Mouse (Mus musculus) gastrocnemius, adult 2 months (tissue): ENCODE measurements at regions not wholly inside any gene's neighbourhood (a gene's known extent, or its start where the extent isn't known, plus 50 kb on each side); places are given as distances from the start of the nearest gene placed in this dataset.

Experiments used
- DNase-seq: peaks from one replicate; pipeline ENCODE4 v3.0.0; 2022
- H3K27ac ChIP-seq: fragments of 200-600 bp; 2 replicates; pipeline ENCODE4 v1.8.1; 2022; ENCODE audit warnings: mild to moderate bottlenecking
- H3K4me3 ChIP-seq: fragments of 200-600 bp; 2 replicates; pipeline ENCODE4 v1.8.1; 2022; ENCODE audit warnings: mild to moderate bottlenecking, moderate library complexity
- CTCF ChIP-seq: fragments of 200-600 bp; IDR thresholded peaks from 2 replicates; pipeline ENCODE4 v1.8.1; 2022; ENCODE audit warnings: antibody characterized with exemption, mild to moderate bottlenecking, moderate library complexity
- intact Hi-C: fragments of 180-260 bp; cut with DNase I; formaldehyde crosslinking; loops from one replicate; pipeline ENCODE4 v1.15.1; 2025

- no peak overlapping the region for H3K4me3 ChIP-seq
- intact Hi-C loops, result no loop called here
- no peak overlapping the region for H3K27ac ChIP-seq
- no peak for DNase-seq
- TF ChIP-seq CTCF, result no peak
Observed at GRCm38 (mm10) chr2:148107607-148108115, 60.9 kb upstream of the Foxa2 start.

- H3K4me3 ChIP-seq, result no peak overlapping the region
- peak; percentile 53 for TF ChIP-seq CTCF
- intact Hi-C loops, result no loop called here
- no peak for DNase-seq
- no peak overlapping the region for H3K27ac ChIP-seq
Observed at GRCm38 (mm10) chr2:148110149-148110548, 63.4 kb upstream of the Foxa2 start.

GRCm38 (mm10) chr2:148111889-148112288 is 65.1 kb upstream of the Foxa2 start:
- Histone ChIP-seq H3K27ac (no peak overlapping the region), H3K4me3 (no peak overlapping the region)
- no peak for DNase-seq
- TF ChIP-seq CTCF, result peak; percentile 28; the same call in 1 of the 2 replicates
- intact Hi-C loops, result no loop called here

GRCm38 (mm10) chr2:148113184-148113583 is 66.4 kb upstream of the Foxa2 start:
- Histone ChIP-seq H3K27ac (no peak overlapping the region), H3K4me3 (no peak overlapping the region)
- intact Hi-C loops, result no loop called here
- no peak for DNase-seq
- no peak for TF ChIP-seq CTCF

- Histone ChIP-seq H3K4me3 (no peak overlapping the region), H3K27ac (no peak overlapping the region)
- intact Hi-C loops, result no loop called here
- no peak for DNase-seq
- TF ChIP-seq CTCF, result no peak
Observed at GRCm38 (mm10) chr2:148114600-148114999, 67.8 kb upstream of the Foxa2 start.

GRCm38 (mm10) chr2:148116033-148116790 is 69.4 kb upstream of the Foxa2 start:
- H3K27ac ChIP-seq, result no peak overlapping the region
- intact Hi-C loops, result no loop called here
- no peak for TF ChIP-seq CTCF
- no peak for DNase-seq
- no peak overlapping the region for H3K4me3 ChIP-seq

DNA sequence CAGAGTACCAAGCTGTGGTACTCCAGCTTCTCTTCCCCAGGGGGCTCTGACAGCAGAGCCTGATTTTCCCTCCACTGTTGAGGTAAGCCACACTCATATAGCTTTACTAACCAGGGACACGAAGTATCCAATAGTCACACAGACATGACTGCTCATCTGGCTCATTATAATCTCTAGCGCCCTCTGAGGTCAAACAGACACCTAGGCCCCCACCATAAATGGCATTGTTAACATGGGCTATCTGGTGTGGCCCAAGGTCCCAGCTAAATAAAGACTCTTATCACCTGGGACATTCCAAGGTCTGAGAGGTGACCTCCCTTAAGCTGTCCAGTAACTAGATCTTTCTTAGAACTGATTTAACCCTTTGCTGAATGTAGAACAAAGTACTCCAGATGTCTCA is 70.7 kb upstream of the Foxa2 start:
- H3K27ac ChIP-seq, result no peak overlapping the region

DNA sequence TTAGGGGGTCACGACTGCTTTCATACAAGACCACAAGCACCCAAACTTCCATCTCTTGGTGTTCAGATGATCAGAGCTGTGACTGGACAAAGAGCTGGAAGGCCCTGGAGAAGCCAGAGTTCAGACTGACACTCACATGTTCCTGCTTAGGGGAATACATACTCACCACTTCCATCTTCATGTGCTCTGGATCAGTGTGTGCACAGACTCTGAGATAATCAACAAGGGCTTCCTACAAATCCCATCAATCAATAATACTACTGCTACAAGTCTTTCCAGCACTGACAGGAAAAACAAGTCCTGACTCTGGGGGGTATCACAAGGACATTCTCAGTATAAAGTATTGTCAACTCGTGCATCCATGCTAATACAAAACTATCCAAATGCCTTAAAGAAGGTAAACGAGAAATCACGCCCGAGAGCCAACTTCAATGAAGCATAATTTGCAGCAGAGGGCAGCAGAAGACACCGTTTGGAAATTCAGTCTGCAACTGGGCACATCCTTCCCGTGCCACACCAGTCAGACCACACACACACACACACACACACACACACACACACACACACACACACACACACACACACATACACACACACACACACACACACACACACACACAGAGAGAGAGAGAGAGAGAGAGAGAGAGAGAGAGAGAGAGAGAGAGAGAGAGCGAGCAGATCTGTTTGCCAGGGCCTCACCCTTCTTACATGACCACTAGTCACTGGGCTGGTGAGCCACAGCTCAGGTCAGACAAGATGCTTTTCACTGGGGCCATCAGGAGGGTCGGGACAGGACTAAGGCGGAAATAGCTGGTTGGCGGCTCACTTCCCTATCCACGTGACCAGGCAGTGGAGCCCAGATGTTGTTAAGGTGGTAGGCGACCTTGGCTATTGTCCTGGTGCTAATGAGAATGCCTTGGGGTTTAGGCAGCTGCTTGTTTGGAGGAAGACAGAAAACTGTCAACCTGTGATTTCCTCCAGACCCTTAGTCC is 75.4 kb upstream of the Foxa2 start:
- peak; percentile 41 for DNase-seq
- intact Hi-C loops, result loop anchor here (1.0 to 5.0 kb wide), 4 partner anchors 285 to 530 kb away; partner anchors contain the start of gene Thbd
- TF ChIP-seq CTCF, result peak; percentile 66
- no peak overlapping the region for H3K4me3 ChIP-seq
- H3K27ac ChIP-seq, result peak overlapping the region; percentile 54; the same call in 1 of the 2 replicates

More for the DNA sequence above, 70.7 kb upstream of the Foxa2 start:
- H3K4me3 ChIP-seq, result no peak overlapping the region
- no peak for DNase-seq
- intact Hi-C loops, result no loop called here
- no peak for TF ChIP-seq CTCF

GRCm38 (mm10) chr2:148123780-148124179 is 77.0 kb upstream of the Foxa2 start:
- H3K4me3 ChIP-seq, result no peak overlapping the region
- intact Hi-C loops, result loop anchor here (2.0 to 5.0 kb wide), 3 partner anchors 284 to 529 kb away; partner anchors contain the start of gene Thbd
- no peak for DNase-seq
- TF ChIP-seq CTCF, result peak; percentile 42
- no peak overlapping the region for H3K27ac ChIP-seq

DNA sequence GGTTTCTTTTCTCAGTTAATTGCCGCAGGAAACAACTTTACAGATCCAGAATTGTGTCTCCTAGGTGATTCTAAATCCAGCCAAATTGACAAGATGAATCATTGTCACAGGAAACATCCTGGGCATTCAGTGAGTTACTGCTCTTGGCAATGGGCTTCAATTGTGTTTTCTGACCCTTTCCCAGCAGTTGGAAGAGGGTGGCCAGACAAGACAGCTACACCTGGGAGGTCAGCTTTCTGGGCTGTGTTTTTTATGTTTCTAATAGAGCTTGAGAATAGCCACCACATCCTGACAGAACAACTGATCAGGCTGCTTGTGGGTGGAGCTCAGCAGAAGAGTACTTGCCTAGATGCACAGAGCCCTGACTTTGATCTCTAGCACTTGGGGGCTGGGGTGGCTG is 87.0 kb upstream of the Foxa2 start:
- intact Hi-C loops, result no loop called here
- no peak overlapping the region for H3K4me3 ChIP-seq

DNA sequence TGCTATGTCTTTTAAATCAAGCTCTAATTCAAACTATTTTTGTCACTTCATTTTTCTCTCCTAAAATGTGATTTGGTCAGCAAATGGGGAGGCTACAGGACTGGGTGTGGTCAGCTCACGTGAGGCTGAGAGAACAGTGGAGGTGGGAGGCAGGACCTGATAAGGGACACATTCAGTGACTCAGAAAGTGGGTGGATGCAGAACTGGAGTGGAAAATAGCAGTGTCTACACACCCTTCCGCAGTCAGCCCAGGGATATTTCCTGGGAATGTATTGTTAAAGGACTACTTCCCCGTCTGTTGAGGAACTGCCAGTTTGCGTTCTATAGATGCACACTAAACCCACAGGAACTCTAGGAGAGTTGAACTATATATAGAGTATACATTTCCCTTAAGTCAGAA is 95.2 kb upstream of the Foxa2 start:
- intact Hi-C loops, result loop anchor here (10.0 kb wide), 1 partner anchor 193 kb away; no protein-coding TSS in a partner anchor
- TF ChIP-seq CTCF, result no peak
- Histone ChIP-seq H3K4me3 (no peak overlapping the region), H3K27ac (peak overlapping the region; percentile 71)
- DNase-seq, result no peak

More for the DNA sequence above, 87.0 kb upstream of the Foxa2 start:
- no peak for DNase-seq
- no peak for TF ChIP-seq CTCF
- H3K27ac ChIP-seq, result no peak overlapping the region

DNA sequence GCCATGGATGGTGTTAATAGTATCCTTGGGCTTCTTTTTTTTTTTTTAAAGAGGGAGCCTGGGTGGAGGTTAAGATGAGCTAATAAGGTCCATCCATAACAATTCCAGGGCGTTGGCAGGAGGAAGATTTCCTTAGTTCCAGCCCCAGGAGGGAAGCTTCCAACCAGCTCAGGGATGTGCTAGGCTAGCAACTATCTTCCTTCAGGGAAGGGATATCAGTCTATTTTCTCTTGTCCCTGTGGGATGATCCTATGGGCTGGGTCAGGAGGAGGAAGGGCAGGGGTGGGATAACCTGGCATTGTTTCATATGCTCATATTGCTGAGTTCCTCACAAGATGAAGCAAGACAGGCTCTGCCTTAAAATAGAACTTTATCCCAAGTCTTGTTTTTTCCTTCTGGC is 98.0 kb upstream of the Foxa2 start:
- no peak overlapping the region for H3K4me3 ChIP-seq
- no peak for DNase-seq
- no peak for TF ChIP-seq CTCF
- intact Hi-C loops, result loop anchor here (10.0 kb wide), 1 partner anchor 190 kb away; no protein-coding TSS in a partner anchor
- H3K27ac ChIP-seq, result peak overlapping the region; percentile 28; the same call in 1 of the 2 replicates
